Mouse (Mus musculus): ENCODE results near the gene Meis2. TPM values are rescaled to one million over a fixed set of nuclear protein-coding genes. Genes with fewer than 3 reads are reported as not detected.
A peak's percentile ranks its signal among the peaks of the same experiment; 100 is the strongest.

Meis2 gene
- polyA plus RNA-seq, 1 experiment from 2014 or later: 33.1 TPM

DNA sequence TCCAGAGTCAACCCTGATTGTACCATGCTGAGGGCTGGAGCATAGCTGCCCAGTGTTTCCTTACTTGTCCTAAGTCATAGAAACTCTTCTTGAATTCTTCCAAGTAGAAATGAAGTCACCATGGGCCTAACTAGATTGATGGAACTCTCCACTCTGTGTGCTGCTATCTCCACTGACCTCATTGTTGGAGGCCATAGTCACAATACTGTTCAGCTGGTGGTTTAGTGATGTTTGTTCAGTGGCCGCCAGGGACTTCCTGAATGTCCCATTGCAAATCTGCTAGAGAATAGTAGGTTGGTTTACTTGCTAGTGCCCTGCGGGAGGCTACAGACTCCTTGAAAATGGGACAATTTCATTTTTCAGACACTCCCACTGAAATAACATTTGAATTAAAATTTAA is 108.9 kb downstream of the Meis2 start:
- no peak for TF ChIP-seq CTCF (IDR thresholded peaks at IDR 0.05; ENCODE audit: low read depth)
- whole genome bisulfite sequencing: 70% methylated on average over 2 of the region's 2 CpGs
- no peaks in the 10 kb centered on the region for H3K36me3 ChIP-seq (ENCODE audit: insufficient read depth)

DNA sequence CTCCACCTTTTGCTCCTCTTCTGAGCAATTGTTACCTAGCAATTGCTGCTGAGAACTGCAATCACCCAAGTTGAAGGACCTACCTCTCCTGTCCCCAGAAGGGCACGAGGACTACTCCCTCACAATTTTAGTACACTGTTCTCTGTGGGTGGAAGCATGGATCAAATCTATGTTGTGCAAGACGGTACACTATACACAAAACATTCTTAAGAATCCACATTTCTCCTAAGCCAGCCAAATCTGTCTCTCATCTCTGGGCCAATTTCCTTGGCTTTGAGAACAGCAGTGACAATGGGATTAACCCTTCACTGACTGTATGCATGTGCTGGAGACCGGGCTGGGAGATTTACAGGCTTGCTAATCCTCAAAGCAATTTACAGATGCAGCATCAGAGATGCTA is 115.0 kb downstream of the Meis2 start:
- Histone ChIP-seq H3K9ac (no peak overlapping the region), H3K9me3 (ENCODE audit: low read depth, low read length) (no peaks in the 10 kb centered on the region), H3K27me3 (ENCODE audit: insufficient read depth, low read length) (no peaks in the 10 kb centered on the region), H3K4me2 (no peak overlapping the region), H3K27ac (ENCODE audit: low read depth) (no peak overlapping the region), H3K4me3 (ENCODE audit: low read depth, low read length) (no peak overlapping the region), H3K4me1 (ENCODE audit: insufficient read depth) (no peaks in the 10 kb centered on the region), H3K36me3 (ENCODE audit: insufficient read depth) (no peaks in the 10 kb centered on the region)
- ATAC-seq (ENCODE audit: insufficient read depth): peak; percentile 71
- peak; percentile 67 for DNase-seq
- no peak for TF ChIP-seq CTCF (IDR thresholded peaks at IDR 0.05; ENCODE audit: low read depth)
- WGBS: 42% methylated on average over 3 of the region's 3 CpGs

More for the DNA sequence above, 108.9 kb downstream of the Meis2 start:
- H3K9ac ChIP-seq: no peak overlapping the region
- ATAC-seq (ENCODE audit: insufficient read depth): no peak; the same call in 1 of the 2 replicates
- no peaks in the 10 kb centered on the region for H3K27me3 ChIP-seq (ENCODE audit: insufficient read depth, low read length)
- H3K4me2 ChIP-seq: no peak overlapping the region
- H3K27ac ChIP-seq (ENCODE audit: low read depth): no peak overlapping the region
- H3K4me1 ChIP-seq (ENCODE audit: insufficient read depth): no peaks in the 10 kb centered on the region
- H3K9me3 ChIP-seq (ENCODE audit: low read depth, low read length): no peaks in the 10 kb centered on the region
- DNase-seq: no peak
- H3K4me3 ChIP-seq (ENCODE audit: low read depth, low read length): no peak overlapping the region

DNA sequence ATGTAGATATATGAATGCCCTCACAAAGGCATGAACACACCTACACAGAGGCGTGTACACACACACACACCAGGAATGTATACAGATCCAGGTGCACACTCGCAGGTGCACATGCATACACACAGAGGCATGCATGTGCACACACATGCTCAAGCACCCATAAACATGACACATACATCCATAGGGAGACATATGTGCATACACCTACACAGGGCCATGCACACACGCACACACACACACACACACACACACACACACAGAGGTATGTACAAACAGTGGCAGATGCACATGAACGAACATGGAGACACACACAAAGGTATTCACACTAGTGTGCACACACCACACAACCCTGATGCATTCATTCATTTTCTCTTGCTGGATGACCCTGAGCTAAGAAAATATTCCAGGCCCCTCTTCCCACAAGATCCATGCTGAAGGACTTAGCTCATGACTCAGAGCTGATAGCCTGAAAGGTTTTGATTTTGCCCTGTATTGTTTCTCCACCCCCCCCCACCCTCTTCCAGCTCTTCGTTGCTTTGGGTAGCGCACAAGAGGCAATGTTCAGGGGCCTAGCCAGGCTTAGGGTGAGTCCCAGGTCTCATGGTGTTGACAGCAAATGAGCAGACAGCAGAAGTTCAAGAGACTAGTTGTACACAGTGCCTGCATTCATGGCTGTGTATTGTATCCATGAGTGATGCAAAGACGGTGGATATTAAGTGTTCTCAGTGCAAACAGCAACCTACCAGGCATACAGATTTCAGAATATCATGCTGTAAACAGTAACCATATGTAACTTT is 116.8 kb downstream of the Meis2 start:
- no peak for TF ChIP-seq CTCF (IDR thresholded peaks at IDR 0.05; ENCODE audit: low read depth)
- no peak overlapping the region for H3K4me2 ChIP-seq
- no peak for DNase-seq
- H3K4me3 ChIP-seq (ENCODE audit: low read depth, low read length): no peak overlapping the region
- no peak for ATAC-seq (ENCODE audit: insufficient read depth)
- no peaks in the 10 kb centered on the region for H3K27me3 ChIP-seq (ENCODE audit: insufficient read depth, low read length)
- no peak overlapping the region for H3K27ac ChIP-seq (ENCODE audit: low read depth)
- H3K4me1 ChIP-seq (ENCODE audit: insufficient read depth): no peaks in the 10 kb centered on the region
- H3K9ac ChIP-seq: no peak overlapping the region
- WGBS: 85% methylated on average over 7 of the region's 7 CpGs
- no peaks in the 10 kb centered on the region for H3K9me3 ChIP-seq (ENCODE audit: low read depth, low read length)
- no peaks in the 10 kb centered on the region for H3K36me3 ChIP-seq (ENCODE audit: insufficient read depth)

DNA sequence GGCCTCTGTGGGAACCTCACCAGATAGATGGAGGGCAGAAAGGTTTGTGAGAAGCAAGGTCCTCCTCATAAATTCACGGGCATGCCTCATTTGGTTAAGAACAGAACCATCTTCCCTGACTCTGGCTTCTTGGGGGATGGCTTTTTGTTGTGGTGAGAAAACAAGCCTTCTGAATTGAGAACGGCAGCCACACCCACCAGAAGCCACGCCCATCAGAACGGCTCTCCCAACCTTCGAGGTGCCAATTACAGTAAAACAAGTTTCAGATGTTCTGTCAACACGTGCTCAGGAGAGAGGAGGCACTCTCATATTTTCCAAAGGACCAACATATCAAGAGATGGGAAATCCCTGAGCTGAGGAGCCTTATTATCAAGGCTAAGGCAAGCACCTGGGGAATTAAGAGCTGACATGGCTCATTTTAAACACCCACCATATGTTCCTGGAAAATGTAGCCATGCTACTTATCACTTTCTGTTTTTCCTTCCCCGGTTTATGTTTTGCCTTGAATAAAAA is 117.9 kb downstream of the Meis2 start:
- DNase-seq: no peak

DNA sequence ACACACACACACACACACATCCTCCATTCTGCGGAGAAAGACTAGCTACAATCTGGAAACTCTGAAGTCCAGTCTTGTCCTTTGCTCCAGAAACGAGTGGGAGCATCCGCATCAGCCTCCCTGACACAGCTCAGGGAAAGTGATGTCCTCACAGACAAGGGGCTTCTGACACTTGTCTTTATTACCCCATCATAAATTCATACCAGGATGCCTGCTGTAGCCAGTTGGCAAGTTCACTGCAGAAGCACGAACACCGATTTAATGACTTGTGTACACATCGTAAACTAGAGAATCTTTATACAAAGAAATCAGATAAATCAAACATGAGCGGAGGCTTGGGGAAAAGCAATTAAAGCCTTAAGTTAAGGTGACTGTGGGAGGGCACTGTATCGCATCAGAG is 122.6 kb downstream of the Meis2 start:
- TF ChIP-seq CTCF (IDR thresholded peaks at IDR 0.05; ENCODE audit: low read depth): no peak
- no peaks in the 10 kb centered on the region for H3K9me3 ChIP-seq (ENCODE audit: low read depth, low read length)
- DNase-seq (no peak), ATAC-seq (ENCODE audit: insufficient read depth) (no peak)
- no peak overlapping the region for H3K27ac ChIP-seq (ENCODE audit: low read depth)
- no peak overlapping the region for H3K9ac ChIP-seq
- H3K4me3 ChIP-seq (ENCODE audit: low read depth, low read length): no peak overlapping the region
- H3K4me2 ChIP-seq: no peak overlapping the region
- H3K36me3 ChIP-seq (ENCODE audit: insufficient read depth): no peaks in the 10 kb centered on the region
- WGBS: 59% methylated on average over 8 of the region's 8 CpGs
- no peaks in the 10 kb centered on the region for H3K27me3 ChIP-seq (ENCODE audit: insufficient read depth, low read length)
- H3K4me1 ChIP-seq (ENCODE audit: insufficient read depth): peaks cover 6% of the 10 kb centered on the region; the same call in 1 of the 2 replicates

More for the DNA sequence above, 117.9 kb downstream of the Meis2 start:
- Histone ChIP-seq H3K4me2 (no peak overlapping the region), H3K4me3 (ENCODE audit: low read depth, low read length) (no peak overlapping the region), H3K36me3 (ENCODE audit: insufficient read depth) (no peaks in the 10 kb centered on the region), H3K9me3 (ENCODE audit: low read depth, low read length) (no peaks in the 10 kb centered on the region), H3K27me3 (ENCODE audit: insufficient read depth, low read length) (no peaks in the 10 kb centered on the region), H3K4me1 (ENCODE audit: insufficient read depth) (no peaks in the 10 kb centered on the region), H3K9ac (no peak overlapping the region), H3K27ac (ENCODE audit: low read depth) (no peak overlapping the region)
- 34% methylated on average over 7 of the region's 7 CpGs for WGBS
- TF ChIP-seq CTCF (IDR thresholded peaks at IDR 0.05; ENCODE audit: low read depth): no peak
- ATAC-seq (ENCODE audit: insufficient read depth): no peak

DNA sequence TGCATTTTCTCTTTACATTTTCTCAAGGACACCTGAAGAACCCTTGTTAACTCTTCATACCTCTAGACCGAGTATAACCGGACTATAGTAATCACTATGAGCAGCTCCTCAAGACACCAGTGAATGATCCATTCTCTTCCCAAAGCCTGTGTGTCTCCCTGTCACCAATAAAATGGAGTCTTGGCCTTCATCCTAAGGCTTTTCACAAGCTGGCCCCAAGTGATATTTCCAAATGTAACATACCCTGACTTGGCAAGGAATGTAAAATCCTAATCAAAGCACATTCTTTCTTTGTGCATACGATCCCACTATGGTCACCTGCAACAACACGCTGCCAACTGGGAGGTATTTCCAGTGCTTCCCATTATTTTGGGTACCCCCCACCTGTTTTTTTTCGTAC is 125.8 kb downstream of the Meis2 start:
- no peak overlapping the region for H3K4me3 ChIP-seq (ENCODE audit: low read depth, low read length)
- 75% methylated on average over 5 of the region's 5 CpGs for WGBS
- no peaks in the 10 kb centered on the region for H3K27me3 ChIP-seq (ENCODE audit: insufficient read depth, low read length)
- H3K9me3 ChIP-seq (ENCODE audit: low read depth, low read length): no peaks in the 10 kb centered on the region
- TF ChIP-seq CTCF (IDR thresholded peaks at IDR 0.05; ENCODE audit: low read depth): no peak
- no peaks in the 10 kb centered on the region for H3K36me3 ChIP-seq (ENCODE audit: insufficient read depth)
- H3K27ac ChIP-seq (ENCODE audit: low read depth): no peak overlapping the region
- DNase-seq (no peak), ATAC-seq (ENCODE audit: insufficient read depth) (no peak)
- H3K4me2 ChIP-seq: no peak overlapping the region
- H3K9ac ChIP-seq: no peak overlapping the region
- peaks cover 6% of the 10 kb centered on the region; the same call in 1 of the 2 replicates for H3K4me1 ChIP-seq (ENCODE audit: insufficient read depth)

DNA sequence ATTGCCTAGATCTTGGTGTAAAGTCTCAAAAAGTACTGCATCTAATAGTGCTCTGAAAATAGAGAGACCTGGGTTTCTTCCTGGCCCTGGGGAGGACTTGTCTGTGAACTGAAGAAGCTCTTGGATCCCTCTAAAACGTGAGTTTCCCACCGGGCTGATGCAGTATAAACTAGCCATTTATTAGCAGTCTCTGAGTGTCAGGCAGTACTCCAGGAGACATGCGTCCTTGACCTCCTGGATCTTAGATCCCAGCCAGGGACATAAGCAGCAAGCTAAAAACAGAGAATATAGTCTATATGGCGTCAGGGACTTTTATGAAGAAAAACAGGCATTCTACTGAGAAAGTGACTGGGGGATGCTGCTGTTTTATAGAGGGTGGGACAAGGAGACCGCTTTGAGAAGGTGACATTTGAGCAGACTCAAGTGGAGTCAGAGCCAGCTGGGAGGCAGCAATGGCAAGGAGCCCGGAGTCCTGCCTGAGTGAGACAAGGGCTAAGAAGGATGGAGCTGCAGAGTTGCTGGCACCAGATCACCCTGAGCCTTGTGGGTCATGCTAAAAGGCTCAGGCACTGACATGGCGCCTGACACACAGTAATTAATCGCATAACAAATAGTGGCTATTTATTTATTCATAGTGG is 126.6 kb downstream of the Meis2 start:
- peak overlapping the region; percentile 31; the same call in 1 of the 2 replicates for H3K27ac ChIP-seq (ENCODE audit: low read depth)
- peak; percentile 93 for ATAC-seq (ENCODE audit: insufficient read depth)
- 41% methylated on average over 8 of the region's 8 CpGs for WGBS

More for the DNA sequence above, 126.6 kb downstream of the Meis2 start:
- H3K4me2 ChIP-seq: no peak overlapping the region
- H3K27me3 ChIP-seq (ENCODE audit: insufficient read depth, low read length): no peaks in the 10 kb centered on the region
- no peaks in the 10 kb centered on the region for H3K9me3 ChIP-seq (ENCODE audit: low read depth, low read length)
- DNase-seq: peak; percentile 83
- H3K4me3 ChIP-seq (ENCODE audit: low read depth, low read length): no peak overlapping the region
- TF ChIP-seq CTCF (IDR thresholded peaks at IDR 0.05; ENCODE audit: low read depth): no peak
- H3K36me3 ChIP-seq (ENCODE audit: insufficient read depth): no peaks in the 10 kb centered on the region
- H3K4me1 ChIP-seq (ENCODE audit: insufficient read depth): peaks cover 6% of the 10 kb centered on the region; the same call in 1 of the 2 replicates
- no peak overlapping the region for H3K9ac ChIP-seq
